Mouse (Mus musculus) kidney, embryonic 15.5 days (tissue): ENCODE data around the gene Paxip1. TPM values are rescaled to one million over a fixed set of nuclear protein-coding genes. Genes with fewer than 3 reads are reported as not detected.

Source experiments
- ATAC-seq: fragments of 200-750 bp; cut with Nextera tagmentation; replicated peaks from 2 replicates; pipeline ENCODE4 v1.8.0; 2017; ENCODE audit warnings: moderate TSS enrichment; ENCODE audit not compliant: low FRiP score
- H3K27ac ChIP-seq: fragments of 300-500 bp; sonication (generic); 2 replicates; pipeline ENCODE4 v1.5.1; 2015; ENCODE audit warnings: mild to moderate bottlenecking, inconsistent platforms
- H3K27me3 ChIP-seq: fragments of 300-500 bp; sonication (generic); 2 replicates; pipeline ENCODE4 v1.6.1; 2015; ENCODE audit warnings: inconsistent platforms
- H3K36me3 ChIP-seq: fragments of 300-500 bp; sonication (generic); 2 replicates; pipeline ENCODE4 v1.6.1; 2015; ENCODE audit warnings: inconsistent platforms
- H3K4me1 ChIP-seq: fragments of 300-500 bp; sonication (generic); 2 replicates; pipeline ENCODE4 v1.6.1; 2015; ENCODE audit warnings: inconsistent platforms
- H3K4me2 ChIP-seq: fragments of 300-500 bp; sonication (generic); 2 replicates; pipeline ENCODE4 v1.6.1; 2015; ENCODE audit warnings: moderate library complexity, mild to moderate bottlenecking, inconsistent platforms
- H3K4me3 ChIP-seq: fragments of 300-500 bp; sonication (generic); replicated peaks from 2 replicates; pipeline ENCODE4 v1.5.1; 2015; ENCODE audit warnings: mild to moderate bottlenecking, inconsistent platforms
- H3K9ac ChIP-seq: fragments of 300-500 bp; sonication (generic); 2 replicates; pipeline ENCODE4 v1.6.1; 2015; ENCODE audit warnings: mild to moderate bottlenecking, inconsistent platforms
- H3K9me3 ChIP-seq: fragments of 300-500 bp; sonication (generic); replicated peaks from 2 replicates; pipeline ENCODE4 v1.6.1; 2016; ENCODE audit warnings: inconsistent platforms
- WGBS: fragments of 180-500 bp; shearing (Covaris S2); methylation state at CpG from one replicate; pipeline ENCODE4 v1.1.7; 2015; ENCODE audit warnings: mixed read lengths; 5-methylcytosine and 5-hydroxymethylcytosine counted together
- polyA plus RNA-seq: library from polyadenylated mRNA; unstranded; fragments of >200 nt; fragmentation: Nextera tagmentation; extraction: Ambion mirVana; gene quantifications from 2 replicates; pipeline ENCODE4 v1.2.1, GENCODE M21; 2015

Gene Paxip1
- 36.8 and 40.2 TPM in 2 replicates for polyA plus RNA-seq

- WGBS: under 1% methylated on average over 73 of the region's 73 CpGs
- H3K27me3 ChIP-seq: no peaks in the 10 kb centered on the region
- no peaks in the 10 kb centered on the region for H3K9me3 ChIP-seq
- H3K27ac ChIP-seq: peak within 1 kb of the TSS; percentile 95
- H3K4me2 ChIP-seq: peak within 1 kb of the TSS; percentile 66
- peaks cover 29% of the 10 kb centered on the region for H3K36me3 ChIP-seq
- peak within 1 kb of the TSS; percentile 88 for H3K4me3 ChIP-seq
- peaks cover 23% of the 10 kb centered on the region for H3K4me1 ChIP-seq
- peak; percentile 97 for ATAC-seq
- H3K9ac ChIP-seq: peak within 1 kb of the TSS; percentile 82
Observed at GRCm38 (mm10) chr5:27791303-27792172, at the start of gene Paxip1. Gene Paxip1 (minus strand): TSS chr5:27791691.

- Histone ChIP-seq H3K9me3 (no peaks in the 10 kb centered on the region), H3K4me1 (peaks cover 6% of the 10 kb centered on the region), H3K27me3 (peaks cover 27% of the 10 kb centered on the region), H3K9ac (no peak overlapping the region), H3K4me2 (no peak overlapping the region), H3K4me3 (no peak overlapping the region), H3K27ac (no peak overlapping the region), H3K36me3 (no peaks in the 10 kb centered on the region)
- ATAC-seq: no peak
- 24% methylated on average over 4 of the region's 4 CpGs for WGBS
Observed at GRCm38 (mm10) chr5:27838061-27838460, 46.6 kb upstream of the Paxip1 start.

GRCm38 (mm10) chr5:27835096-27835495 lies 43.6 kb upstream of the Paxip1 start:
- Histone ChIP-seq H3K27ac (no peak overlapping the region), H3K9me3 (no peaks in the 10 kb centered on the region), H3K4me1 (no peaks in the 10 kb centered on the region), H3K36me3 (no peaks in the 10 kb centered on the region), H3K9ac (no peak overlapping the region), H3K4me2 (no peak overlapping the region), H3K4me3 (no peak overlapping the region), H3K27me3 (no peaks in the 10 kb centered on the region)
- ATAC-seq: no peak
- WGBS: 75% methylated on average over 2 of the region's 2 CpGs

- no peaks in the 10 kb centered on the region for H3K27me3 ChIP-seq
- H3K36me3 ChIP-seq: no peaks in the 10 kb centered on the region
- H3K4me2 ChIP-seq: no peak overlapping the region
- no peaks in the 10 kb centered on the region for H3K4me1 ChIP-seq
- H3K4me3 ChIP-seq: no peak overlapping the region
- no peak overlapping the region for H3K27ac ChIP-seq
- H3K9ac ChIP-seq: no peak overlapping the region
- no peaks in the 10 kb centered on the region for H3K9me3 ChIP-seq
- 25% methylated on average over 7 of the region's 7 CpGs for WGBS
- no peak for ATAC-seq
Observed at GRCm38 (mm10) chr5:27827971-27828370, 36.5 kb upstream of the Paxip1 start.

GRCm38 (mm10) chr5:27821161-27821560 lies 29.7 kb upstream of the Paxip1 start:
- ATAC-seq: no peak
- whole genome bisulfite sequencing: 58% methylated on average over 6 of the region's 6 CpGs
- no peaks in the 10 kb centered on the region for H3K4me1 ChIP-seq
- H3K4me3 ChIP-seq: no peak overlapping the region
- H3K27ac ChIP-seq: no peak overlapping the region
- no peak overlapping the region for H3K4me2 ChIP-seq
- H3K9me3 ChIP-seq: no peaks in the 10 kb centered on the region
- H3K36me3 ChIP-seq: no peaks in the 10 kb centered on the region
- no peak overlapping the region for H3K9ac ChIP-seq
- no peaks in the 10 kb centered on the region for H3K27me3 ChIP-seq

- no peak overlapping the region for H3K4me3 ChIP-seq
- no peak for ATAC-seq
- H3K9ac ChIP-seq: no peak overlapping the region
- H3K9me3 ChIP-seq: no peaks in the 10 kb centered on the region
- no peaks in the 10 kb centered on the region for H3K4me1 ChIP-seq
- no peaks in the 10 kb centered on the region for H3K27me3 ChIP-seq
- H3K27ac ChIP-seq: no peak overlapping the region
- no peaks in the 10 kb centered on the region for H3K36me3 ChIP-seq
- H3K4me2 ChIP-seq: no peak overlapping the region
- 77% methylated on average over 3 of the region's 3 CpGs for WGBS
Observed at GRCm38 (mm10) chr5:27818840-27819672, 27.6 kb upstream of the Paxip1 start.

- no peak for ATAC-seq
- Histone ChIP-seq H3K4me1 (no peaks in the 10 kb centered on the region), H3K9ac (no peak overlapping the region), H3K36me3 (no peaks in the 10 kb centered on the region), H3K27ac (no peak overlapping the region), H3K9me3 (no peaks in the 10 kb centered on the region), H3K4me3 (no peak overlapping the region), H3K4me2 (no peak overlapping the region), H3K27me3 (no peaks in the 10 kb centered on the region)
- 90% methylated on average over 2 of the region's 2 CpGs for WGBS
Observed at GRCm38 (mm10) chr5:27814282-27814681, 22.8 kb upstream of the Paxip1 start.

GRCm38 (mm10) chr5:27793923-27794322 lies 2.4 kb upstream of the Paxip1 start:
- H3K27me3 ChIP-seq: no peaks in the 10 kb centered on the region
- H3K9ac ChIP-seq: no peak overlapping the region
- ATAC-seq: no peak

GRCm38 (mm10) chr5:27792531-27793205 lies 1.2 kb upstream of the Paxip1 start:
- WGBS: 54% methylated on average over 9 of the region's 9 CpGs
- Histone ChIP-seq H3K9ac (peak overlapping the region; percentile 82; the same call in 1 of the 2 replicates), H3K4me1 (peaks cover 23% of the 10 kb centered on the region), H3K9me3 (no peaks in the 10 kb centered on the region), H3K4me2 (peak overlapping the region; percentile 66), H3K27ac (no peak overlapping the region), H3K27me3 (no peaks in the 10 kb centered on the region), H3K4me3 (peak overlapping the region; percentile 88), H3K36me3 (peaks cover 18% of the 10 kb centered on the region)
- ATAC-seq: no peak

More at GRCm38 (mm10) chr5:27793923-27794322, 2.4 kb upstream of the Paxip1 start:
- H3K4me1 ChIP-seq: peaks cover 23% of the 10 kb centered on the region
- H3K4me2 ChIP-seq: no peak overlapping the region
- peaks cover 6% of the 10 kb centered on the region; the same call in 1 of the 2 replicates for H3K36me3 ChIP-seq
- no peak overlapping the region for H3K4me3 ChIP-seq
- no peaks in the 10 kb centered on the region for H3K9me3 ChIP-seq
- 6% methylated on average over 1 of the region's 1 CpGs for WGBS
- H3K27ac ChIP-seq: no peak overlapping the region

- Histone ChIP-seq H3K4me2 (peak overlapping the region; percentile 66), H3K4me3 (peak overlapping the region; percentile 88), H3K27me3 (no peaks in the 10 kb centered on the region), H3K36me3 (peaks cover 24% of the 10 kb centered on the region), H3K9ac (peak overlapping the region; percentile 82), H3K9me3 (no peaks in the 10 kb centered on the region), H3K4me1 (peaks cover 23% of the 10 kb centered on the region), H3K27ac (peak overlapping the region; percentile 95)
- 18% methylated on average over 8 of the region's 8 CpGs for WGBS
- ATAC-seq: no peak
Observed at GRCm38 (mm10) chr5:27792173-27792470, 631 bp upstream of the Paxip1 start.

GRCm38 (mm10) chr5:27790910-27791288 lies 592 bp downstream of the Paxip1 start:
- H3K9ac ChIP-seq: peak overlapping the region; percentile 82
- H3K36me3 ChIP-seq: peaks cover 36% of the 10 kb centered on the region
- WGBS: under 1% methylated on average over 47 of the region's 47 CpGs
- H3K27me3 ChIP-seq: no peaks in the 10 kb centered on the region
- H3K4me1 ChIP-seq: peaks cover 23% of the 10 kb centered on the region
- peak; percentile 87 for ATAC-seq
- no peaks in the 10 kb centered on the region for H3K9me3 ChIP-seq
- peak overlapping the region; percentile 95 for H3K27ac ChIP-seq
- peak overlapping the region; percentile 66 for H3K4me2 ChIP-seq
- H3K4me3 ChIP-seq: peak overlapping the region; percentile 88
